Mouse (Mus musculus): ENCODE data around the gene Scnn1b.

Gene Scnn1b

DNA sequence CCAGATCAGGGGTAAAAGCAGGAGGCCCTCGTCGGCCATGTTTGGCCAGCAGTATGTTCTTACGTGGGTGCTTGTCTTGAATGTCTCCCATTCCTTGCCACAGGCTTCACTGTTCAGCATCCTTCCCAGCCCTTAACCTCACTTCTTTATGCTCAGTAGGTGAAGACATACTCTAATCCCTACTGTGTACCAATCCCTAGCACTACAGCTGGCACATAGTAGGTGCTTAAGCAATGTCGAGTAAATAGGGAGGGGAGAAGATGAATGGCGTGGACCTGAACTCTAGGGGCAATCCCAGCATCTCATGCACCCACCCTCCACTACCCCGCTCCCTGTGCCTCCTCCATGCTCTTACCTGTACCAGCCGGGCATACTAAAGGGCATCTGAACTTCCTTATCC, 59.5 kb downstream of the Scnn1b start:
- DNase-seq: no peak

DNA sequence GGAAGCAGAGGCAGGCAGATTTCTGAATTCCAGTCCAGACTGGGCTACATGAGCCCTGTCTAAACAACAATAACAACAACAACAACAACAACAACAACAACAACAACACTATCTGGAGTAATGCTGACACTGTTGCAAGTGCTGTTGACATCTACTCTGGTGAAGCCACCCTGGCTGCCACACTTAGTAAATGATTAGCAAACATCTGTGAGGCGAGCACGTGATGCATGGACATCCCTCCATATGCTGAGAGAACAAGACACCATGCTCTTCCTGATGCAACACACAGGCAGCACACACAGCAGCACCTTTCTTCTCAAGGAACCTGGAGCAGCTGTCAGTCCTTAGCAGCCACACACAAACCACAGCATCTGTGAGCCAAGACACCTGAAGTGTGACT, 63.0 kb downstream of the Scnn1b start:
- no peak for DNase-seq

DNA sequence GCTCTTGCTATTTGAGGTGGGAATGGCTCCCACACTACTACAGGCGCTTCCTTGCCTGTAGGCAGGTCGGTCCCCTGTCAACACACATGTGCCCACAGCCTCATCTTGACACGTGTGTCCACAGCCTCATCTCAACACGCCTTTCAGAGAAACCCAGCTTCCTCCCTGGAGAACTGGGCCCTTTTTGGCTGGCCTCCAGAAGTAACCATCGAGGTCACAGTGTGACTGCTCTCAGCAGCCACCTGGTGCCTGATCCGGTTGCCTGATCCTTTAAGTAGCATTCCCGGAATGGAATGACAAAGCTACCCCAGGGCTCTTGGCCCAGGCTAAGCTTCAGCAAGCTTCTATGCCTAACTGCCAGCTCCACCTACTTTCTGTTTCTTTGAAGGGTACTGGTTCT, 66.4 kb downstream of the Scnn1b start:
- peak; percentile 63 for DNase-seq

DNA sequence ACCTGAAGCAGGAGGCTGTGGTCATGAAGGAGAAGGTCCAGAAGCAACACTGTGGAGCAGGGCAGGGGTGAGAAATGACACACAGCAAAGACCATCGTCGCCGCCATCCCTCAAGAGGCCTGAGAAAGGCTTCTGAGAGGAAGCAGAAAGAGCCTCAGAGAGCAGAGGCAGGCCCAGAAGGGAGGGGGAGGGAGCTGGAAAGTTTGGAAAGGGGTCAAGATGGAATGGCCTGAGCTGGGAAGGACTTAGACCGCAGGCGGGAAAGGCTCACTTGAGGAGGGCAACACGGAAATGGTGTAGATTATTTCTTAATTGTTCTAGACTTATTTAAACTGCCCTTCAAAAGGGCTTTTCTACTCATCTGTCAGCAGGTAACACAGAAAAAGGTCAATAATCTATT, 68.8 kb downstream of the Scnn1b start:
- DNase-seq: no peak

DNA sequence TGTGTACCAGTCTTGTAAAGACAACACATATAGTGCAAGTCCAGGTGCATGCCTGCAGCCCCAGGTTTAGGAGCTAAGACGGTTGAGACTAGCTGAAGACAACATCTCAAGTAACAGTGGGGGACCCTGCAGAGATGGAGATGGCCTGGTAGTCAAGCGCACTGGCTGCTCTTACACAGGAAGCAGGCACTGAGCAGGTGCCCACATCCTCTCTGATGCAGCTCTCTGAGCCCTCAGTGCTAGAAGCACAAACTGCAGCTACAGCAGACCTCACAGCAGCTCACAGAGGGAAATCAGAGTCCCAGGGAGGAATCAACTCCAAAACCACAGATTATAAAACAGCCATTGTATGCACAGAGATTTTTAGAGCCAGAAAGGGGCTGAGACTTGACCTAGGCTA, 69.5 kb downstream of the Scnn1b start:
- DNase-seq: no peak

DNA sequence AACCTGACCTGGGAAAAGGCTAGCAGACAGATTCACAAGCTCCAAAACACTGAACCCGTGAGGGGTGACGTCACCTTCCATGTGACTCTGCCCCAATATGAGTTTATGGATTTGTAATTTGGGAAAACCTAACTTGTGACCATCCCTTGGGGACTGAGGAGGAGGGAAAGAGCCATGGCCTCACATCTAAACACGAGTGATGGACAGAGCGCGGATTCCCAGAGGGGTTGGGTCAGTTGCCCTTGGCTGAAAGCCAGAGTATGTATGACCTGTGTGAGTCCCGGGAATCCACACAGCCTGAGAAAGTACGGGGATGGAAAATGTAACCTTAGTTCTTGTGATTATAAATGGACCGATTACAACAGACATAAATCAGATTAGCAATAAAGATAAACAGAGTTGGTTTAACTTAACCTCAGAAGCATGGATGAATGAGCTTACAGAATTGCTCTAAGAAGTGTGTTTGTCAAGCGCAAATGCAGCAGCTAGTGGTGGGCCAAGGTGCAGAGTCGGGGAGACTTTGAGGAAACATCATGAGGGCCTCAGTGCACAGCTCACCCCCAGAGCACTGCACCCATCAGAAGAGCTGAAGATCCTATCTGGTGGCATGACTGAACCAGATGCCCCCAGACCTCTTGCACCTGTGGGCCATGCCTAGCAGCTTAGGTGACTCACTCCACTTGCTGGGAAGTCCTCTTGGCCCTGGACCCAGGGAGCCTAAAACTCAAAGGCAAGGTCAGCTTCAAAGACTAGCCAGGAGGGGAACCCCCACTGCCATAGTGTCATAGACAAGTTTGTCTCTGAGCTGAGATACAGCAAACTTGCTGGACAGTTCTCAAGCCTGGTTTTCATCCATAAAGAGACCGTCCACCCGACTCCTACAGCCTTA, 71.3 kb downstream of the Scnn1b start:
- peak; percentile 78 for DNase-seq

DNA sequence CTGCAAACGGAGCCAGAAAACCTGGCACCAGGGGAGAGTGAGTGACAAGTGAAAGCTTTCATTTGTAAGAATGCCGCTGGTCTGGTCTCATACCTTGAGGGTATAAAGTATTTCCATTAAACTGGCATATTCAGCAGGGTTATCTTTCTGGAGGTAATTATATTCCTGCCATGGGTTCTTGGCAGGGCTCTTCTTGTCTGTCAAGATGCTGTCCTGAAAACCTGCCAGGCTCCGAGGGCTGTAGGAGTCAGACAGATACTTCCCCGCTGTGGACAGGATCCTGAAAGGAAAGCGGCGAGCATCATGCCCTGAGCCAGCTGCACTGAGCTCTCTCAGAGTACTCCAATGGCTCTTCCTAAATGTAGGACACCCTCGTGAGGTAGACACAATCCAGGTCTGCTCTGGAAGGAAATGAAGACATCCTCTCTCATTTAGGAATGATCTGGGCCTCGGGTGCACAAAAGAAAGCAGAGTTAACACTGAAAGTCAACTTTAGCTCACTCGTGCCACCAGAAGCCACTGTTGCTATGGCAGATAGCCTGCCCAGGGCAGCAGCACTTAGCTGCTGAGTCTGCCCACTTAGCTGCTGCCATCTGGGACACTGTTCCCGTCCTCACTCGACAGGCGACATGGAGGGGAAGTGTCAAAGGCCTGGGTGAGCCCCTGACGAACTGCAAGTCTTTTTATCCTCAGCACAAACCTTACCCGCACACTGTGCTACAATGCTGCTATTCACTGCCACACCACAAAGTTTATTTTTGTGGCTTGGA, 72.2 kb downstream of the Scnn1b start:
- DNase-seq: no peak

DNA sequence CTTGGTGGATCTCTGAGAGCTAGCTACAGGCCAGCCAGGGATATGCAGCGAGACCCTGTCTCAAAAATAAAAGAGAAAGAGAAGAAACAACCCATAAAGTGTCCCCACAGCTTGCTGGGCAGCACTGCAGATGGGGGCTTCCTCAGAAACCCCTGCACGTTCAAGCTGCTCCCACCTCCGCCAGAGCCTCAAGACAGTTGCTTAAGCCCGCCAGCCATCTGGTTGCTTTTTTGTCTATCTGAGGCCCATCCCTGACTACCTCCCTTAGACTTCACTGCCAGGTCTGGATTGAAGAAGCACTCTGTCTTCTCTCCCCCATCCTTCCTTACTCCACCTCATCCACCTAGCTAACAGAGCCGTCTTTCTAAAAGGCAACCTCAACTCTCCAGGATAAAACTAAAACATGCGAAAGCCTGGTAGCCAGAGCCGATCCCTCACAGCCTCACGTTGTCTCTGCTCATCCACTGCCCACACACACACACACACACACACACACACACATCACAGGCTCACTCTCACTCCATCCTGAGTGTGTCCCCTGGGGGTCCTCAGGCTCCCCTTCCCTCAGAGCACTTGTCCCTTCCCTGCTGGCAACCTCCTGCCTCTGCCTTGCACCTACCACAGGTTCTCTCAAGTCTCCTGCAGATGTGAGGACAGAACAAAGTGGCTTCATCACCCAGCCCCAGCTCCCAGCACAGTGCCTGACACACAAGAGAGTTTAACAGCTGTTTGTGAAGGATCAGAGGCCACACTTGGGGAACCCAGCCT, 73.5 kb downstream of the Scnn1b start:
- DNase-seq: no peak

DNA sequence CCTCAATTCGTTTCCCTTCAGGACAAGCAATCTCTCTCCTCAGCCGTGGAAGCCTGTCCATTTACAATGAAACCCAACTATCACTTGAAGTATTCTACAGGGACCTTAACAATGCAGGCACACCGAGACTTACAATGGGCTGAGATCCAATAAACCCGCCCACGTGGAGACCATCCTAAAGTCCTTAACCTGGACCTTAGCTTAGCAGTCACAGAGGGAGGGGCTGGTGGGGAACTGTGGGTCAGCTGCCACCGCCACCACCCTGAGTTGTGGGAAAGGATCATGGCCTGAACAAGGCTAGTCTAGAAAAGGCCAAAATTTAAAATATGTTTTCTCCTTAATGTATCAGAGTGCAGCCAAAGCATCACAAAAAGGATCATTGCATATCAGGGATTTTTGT, 74.4 kb downstream of the Scnn1b start:
- no peak for DNase-seq

DNA sequence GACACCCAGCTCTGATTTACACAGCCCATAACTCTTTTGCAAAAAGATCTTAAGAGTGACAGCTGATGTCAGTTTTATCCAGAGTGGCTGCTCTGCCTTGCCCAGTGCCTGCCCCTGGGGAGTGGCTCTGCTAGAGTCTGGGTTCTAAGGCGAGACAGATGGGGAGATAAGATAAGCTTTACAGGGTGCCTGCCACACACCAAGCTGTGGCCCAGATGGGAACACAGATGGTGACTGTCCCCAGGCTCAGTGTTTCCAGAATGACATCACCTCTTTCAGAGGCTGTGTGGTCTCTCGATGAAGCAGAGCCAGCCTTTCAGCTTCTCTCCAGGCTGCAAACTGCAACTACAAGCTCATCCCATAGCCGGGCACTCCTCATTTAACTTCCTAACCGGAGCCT, 74.9 kb downstream of the Scnn1b start:
- DNase-seq: no peak

DNA sequence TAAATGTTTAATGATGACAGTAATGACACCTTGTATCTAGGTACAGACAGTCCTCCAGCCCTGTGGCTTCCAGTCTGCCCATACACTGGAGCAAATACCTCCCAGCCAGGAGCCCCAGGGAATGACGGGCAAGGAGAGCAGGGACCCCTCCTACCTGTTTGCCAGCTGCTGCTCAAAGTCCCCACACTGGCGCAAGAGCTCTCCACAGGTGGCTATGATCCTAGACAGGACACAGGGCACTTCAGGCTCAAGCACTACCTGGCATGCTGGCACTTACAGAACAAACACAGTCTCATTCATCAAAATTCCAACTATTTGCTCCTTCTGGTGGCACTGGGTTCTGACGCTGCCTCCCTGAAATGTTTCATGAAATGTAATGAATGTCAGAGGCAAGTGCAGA, 76.2 kb downstream of the Scnn1b start:
- no peak for DNase-seq

DNA sequence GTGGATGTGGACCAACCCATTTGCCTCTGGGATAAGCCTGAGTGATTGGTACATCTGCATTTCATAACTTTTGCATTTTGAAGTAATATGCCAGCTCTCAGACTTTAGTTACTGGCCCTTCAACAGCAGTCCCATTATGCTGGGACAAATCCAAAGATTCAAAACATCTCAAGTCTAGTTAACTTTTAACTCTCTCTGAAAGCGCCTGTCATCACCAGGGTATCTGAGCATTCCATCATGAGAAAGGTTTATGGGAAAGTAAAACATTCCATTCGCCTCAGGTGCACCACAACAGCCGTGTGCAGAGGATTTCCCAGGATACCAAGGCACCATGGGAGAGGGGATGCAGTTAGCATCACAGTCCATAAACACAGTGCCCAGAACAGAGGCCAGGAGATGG, 76.8 kb downstream of the Scnn1b start:
- DNase-seq: peak; percentile 43

DNA sequence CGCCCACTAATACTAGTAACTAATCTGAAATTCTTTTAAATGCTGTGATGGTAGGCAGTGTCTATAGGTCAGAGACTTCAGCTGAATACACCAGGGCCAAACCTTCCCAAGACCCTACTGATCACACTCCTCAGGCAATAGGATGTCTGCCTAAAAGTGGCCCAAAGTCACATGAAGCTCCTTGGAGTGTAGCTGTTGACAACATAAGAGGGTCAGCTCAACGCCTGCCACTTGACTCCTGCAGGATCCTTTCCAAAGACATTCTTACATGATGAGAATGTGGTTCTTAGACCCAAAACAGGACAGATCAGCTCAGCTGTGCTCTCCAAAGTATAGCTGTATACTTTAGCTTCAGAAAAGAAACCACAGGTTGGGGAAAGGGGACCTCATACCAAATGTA, 77.5 kb downstream of the Scnn1b start:
- no peak for DNase-seq

DNA sequence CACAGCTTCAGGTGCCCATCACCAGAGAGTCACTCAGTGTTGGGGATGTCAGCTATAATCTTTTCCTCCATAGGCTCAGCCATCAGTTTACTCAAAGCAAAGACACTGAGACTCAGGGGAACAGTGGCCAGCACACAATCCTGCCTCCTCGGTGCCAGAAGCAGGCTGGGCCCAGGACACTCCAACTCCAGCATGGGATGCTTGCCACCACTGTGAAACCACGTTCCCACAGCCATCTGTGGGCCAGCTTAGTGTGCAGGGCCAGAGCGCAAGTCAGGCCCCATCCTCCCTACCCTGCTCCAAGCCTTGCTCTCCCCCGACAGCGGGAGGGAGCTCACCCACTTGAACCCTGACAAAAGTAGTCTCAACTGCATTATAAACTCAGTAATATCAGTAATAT, 81.4 kb downstream of the Scnn1b start:
- no peak for DNase-seq

DNA sequence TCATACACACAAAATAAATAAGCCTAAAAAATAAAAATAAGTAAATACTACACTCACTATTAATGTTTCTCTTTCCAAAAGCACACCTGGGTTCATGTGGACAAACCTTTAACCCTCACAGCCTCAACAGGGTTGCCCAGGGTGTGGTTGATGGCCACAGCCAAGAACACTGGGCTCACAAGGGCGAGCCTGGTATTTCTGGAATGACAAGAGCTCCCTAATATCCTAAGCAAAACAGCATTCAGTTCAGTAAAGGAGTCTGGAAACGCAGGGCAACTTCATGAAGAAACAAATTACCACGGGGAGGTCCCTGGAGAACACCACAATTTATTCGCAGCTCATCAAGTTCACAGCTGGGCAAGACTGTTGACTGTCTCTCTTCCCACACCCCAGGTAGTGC, 82.7 kb downstream of the Scnn1b start:
- DNase-seq: no peak

DNA sequence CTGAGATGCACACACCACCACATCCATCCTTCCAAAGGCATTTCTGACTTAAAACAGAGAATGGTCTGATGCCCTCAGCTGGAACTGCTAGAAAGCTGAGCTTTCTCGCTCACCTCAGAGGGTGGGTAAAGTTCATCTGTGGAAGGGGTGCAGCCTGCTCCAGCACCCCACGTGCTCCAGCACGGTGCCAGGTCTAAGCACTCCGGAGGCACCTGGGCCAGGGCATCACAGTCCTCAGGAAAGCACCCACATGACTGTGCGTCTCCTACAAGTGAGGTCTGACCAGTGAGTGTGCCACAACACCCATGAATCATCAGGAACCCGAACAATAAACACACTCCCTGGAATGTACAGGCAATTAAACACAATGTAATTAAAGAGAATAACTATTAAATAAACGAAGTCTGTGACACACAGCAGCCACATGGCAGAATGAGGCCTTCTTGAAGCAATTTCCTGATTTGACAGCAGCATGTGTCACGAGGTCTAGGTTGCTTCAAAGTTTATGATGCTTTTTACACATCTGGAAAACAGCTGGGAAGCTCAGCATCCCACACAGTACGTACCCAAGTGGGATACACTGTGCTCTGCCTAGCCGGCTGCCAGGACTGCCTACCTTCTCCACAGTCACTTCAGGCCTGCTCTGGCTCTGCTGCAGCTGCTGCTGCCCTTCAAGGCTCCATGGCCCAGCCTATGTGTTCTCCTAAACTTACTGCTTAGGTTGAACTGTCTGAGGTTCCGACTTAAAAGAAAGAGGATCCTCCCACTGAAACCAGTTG, 90.2 kb downstream of the Scnn1b start:
- peak; percentile 34 for DNase-seq

DNA sequence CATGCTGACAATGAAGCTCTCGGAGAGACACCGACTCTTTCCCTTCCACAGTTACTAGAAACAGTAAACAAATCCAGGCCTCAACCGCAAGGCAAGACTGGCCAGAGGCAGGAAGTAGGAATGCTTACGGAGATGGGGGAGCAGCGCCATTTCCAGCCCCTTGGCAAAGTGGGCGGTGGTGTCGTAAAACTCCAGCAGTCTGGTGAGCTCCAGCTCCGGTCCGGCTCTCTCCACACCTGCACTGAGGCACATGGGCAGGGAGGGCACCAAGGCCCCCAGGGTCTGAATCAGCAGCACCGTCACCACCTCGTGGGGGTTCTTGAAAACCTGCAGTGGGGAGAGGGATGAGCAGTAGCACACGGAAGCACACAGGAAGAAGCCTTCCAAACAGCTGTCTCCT, 91.0 kb downstream of the Scnn1b start:
- no peak for DNase-seq

DNA sequence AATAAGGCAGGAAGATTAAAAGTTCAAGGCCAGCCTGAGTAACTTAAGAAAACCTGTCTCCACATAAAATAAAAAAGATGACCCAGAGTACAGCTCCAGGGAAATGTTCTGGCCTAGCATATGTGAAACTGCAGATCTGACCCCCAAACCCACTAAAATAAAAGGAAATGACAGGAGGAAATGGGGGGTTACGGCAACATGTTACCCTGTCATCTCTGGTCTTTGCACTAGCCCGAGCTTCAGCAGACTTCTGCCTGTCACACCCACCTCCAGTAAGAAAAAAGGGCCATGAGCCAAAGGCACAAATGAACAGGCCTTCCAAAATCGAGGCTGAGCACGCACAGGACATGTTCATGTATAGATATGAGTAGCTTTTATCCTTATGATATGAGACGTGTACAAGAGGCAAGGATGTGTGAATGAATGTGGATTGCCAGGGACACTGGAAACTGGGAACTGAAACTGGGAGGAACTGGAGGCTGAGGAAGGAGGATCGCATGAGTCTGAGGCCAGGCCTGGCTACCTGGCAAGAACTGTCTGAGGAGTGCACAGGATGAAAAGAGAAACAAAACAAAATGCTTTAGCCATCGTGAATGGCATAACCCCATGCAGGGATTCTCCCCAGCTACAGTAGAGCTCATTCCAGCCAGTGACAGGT, 97.2 kb downstream of the Scnn1b start:
- DNase-seq: no peak

DNA sequence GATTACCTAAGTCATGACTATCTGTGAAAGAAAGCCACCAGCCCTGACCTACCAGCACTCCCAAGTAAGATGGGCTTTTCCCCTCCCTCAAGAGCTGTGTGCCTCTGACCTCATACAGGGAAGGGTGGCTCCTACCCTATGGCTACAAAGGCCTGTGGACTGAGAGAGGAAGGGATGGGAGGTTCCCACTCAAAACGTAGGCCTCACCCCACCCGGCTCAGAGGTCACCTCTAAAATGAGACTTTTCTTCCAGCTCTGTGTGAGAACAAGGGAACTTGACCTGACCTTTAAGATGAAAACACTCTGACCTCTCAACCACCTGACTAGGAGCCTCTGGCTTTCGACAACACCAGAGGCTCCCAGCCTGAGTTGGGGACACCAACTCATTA, 97.7 kb downstream of the Scnn1b start:
- DNase-seq: no peak

DNA sequence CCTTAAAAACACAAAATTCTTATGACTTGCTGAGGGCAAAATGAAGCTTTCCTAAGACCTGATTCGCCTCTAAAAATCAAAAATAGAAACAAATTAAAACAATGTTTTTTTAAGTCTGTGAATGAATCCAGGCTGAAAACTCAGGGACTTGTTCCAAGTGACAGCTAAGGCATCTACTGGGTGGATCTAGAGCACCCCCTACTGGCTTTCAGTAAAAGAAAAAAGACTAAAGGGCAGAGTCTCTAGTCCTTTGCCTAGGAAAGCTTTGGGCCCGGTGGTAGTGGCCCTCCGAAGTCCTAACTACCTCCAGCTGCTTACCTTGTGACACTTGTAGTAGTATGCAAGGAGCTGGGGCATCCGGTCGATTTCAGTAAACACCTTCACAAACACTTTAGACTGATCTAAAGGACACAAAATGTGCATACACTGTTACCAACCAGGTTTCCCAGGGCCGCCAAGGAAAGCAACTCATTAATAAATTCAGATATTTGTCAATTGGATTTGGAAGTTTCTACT, 99.1 kb downstream of the Scnn1b start:
- peak; percentile 24 for DNase-seq

DNA sequence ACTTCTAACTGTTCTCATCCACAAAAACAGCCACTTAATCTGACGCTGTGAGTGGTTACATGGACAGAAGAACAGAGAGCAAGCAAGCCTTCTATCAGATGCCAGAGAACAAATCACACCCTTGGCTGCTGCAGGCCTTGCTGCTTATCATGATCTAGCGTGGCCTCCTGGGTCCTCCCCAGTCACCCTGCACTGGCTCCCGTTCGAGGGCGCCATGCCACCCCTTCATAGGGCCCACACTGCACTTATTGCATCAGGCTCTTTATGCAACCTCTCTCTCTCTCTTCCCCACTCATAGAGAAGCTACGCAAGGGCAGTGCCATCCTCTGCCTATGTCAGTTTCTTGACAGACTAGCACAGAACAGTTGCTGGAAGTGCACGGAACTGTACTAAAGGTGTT, 101.3 kb downstream of the Scnn1b start:
- DNase-seq: no peak

All from kidney, adult 11 months (tissue).